Mouse (Mus musculus): ENCODE measurements around the gene Snrnp70.

DNA sequence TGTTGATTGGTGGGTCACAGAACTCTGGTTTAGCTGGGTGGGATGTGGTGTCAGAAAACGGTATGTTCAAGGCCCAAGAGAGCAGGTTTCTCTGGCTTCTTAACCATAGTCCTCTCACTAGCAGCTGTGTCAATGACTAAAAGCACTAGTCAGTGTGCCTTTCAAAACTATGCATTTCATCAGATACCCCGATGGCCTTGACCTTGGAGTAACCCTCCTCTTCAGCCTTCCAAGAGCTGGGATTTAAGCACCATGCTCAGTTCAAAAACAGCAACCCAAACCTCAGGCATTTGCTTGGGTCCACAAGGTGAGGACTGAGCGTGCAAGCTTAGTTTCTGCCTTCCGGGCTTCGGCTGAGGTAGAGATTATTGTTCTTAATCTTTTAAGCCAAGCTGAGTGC, 23.2 kb downstream of the Snrnp70 start:
- no peak for TF ChIP-seq CTCF (IDR thresholded peaks at IDR 0.05; ENCODE audit: extremely low read depth, insufficient read depth, low read length)
- no peak for TF ChIP-seq POLR2A (IDR thresholded peaks at IDR 0.05; ENCODE audit: extremely low read depth, insufficient read depth, low read length)

Measured in cortical plate, adult 2 months (tissue).